Mouse (Mus musculus) hindbrain, embryonic 10.5 days (tissue): ENCODE data around the gene Ext2. TPM values are rescaled to one million over a fixed set of nuclear protein-coding genes. Genes with fewer than 3 reads are reported as not detected.

ENCODE experiments used
- DNase-seq: peaks from one replicate; pipeline ENCODE4 v3.0.0-alpha.2; 2017; ENCODE audit warnings: low spot score
- H3K27ac ChIP-seq: fragments of 300-500 bp; sonication (generic); 2 replicates; pipeline ENCODE4 v1.5.1; 2016; ENCODE audit warnings: mild to moderate bottlenecking, moderate library complexity
- H3K27me3 ChIP-seq: fragments of 300-500 bp; sonication (generic); 2 replicates; pipeline ENCODE4 v1.6.1; 2016; ENCODE audit warnings: mild to moderate bottlenecking; ENCODE audit not compliant: poor library complexity, insufficient read depth, severe bottlenecking
- H3K36me3 ChIP-seq: fragments of 300-500 bp; sonication (generic); 2 replicates; pipeline ENCODE4 v1.6.1; 2016; ENCODE audit warnings: mild to moderate bottlenecking, moderate library complexity
- H3K4me1 ChIP-seq: fragments of 300-500 bp; sonication (generic); replicated peaks from 2 replicates; pipeline ENCODE4 v1.6.1; 2016; ENCODE audit warnings: mild to moderate bottlenecking
- H3K4me3 ChIP-seq: fragments of 300-500 bp; sonication (generic); 2 replicates; pipeline ENCODE4 v1.5.1; 2016; ENCODE audit warnings: mild to moderate bottlenecking, moderate library complexity
- H3K9me3 ChIP-seq: fragments of 300-500 bp; sonication (generic); 2 replicates; pipeline ENCODE4 v1.6.1; 2016; ENCODE audit warnings: mild to moderate bottlenecking, moderate library complexity
- WGBS: fragments of 180-500 bp; shearing (Covaris S2); methylation state at CpG from one replicate; pipeline ENCODE4 v1.1.7; 2016; 5-methylcytosine and 5-hydroxymethylcytosine counted together
- polyA plus RNA-seq: library from polyadenylated mRNA; unstranded; fragments of >200 nt; fragmentation: Nextera tagmentation; extraction: Ambion mirVana; gene quantifications from 2 replicates; pipeline ENCODE4 v1.2.1, GENCODE M21; 2016

Gene Ext2
- polyA plus RNA-seq, 1 experiment from 2014 or later, result 77.1 TPM

DNA sequence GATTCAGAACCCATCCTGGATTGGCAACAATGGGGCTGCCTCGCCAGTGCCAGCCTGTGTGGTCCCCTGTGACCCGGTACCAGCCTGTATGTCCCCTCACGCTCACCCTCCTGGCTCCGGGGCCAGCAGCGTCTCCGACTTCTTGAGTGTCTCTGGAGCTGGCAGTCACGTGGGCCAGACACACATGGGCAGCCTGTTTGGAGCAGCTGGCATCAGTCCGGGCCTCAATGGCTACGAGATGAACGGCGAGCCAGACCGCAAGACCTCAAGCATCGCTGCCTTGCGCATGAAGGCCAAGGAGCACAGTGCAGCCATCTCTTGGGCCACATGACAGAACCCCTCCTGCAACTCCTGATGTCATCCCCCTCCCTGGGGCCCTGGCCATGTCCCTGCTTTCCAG is 145.1 kb downstream of the Ext2 start:
- H3K9me3 ChIP-seq, result no peaks in the 10 kb centered on the region
- H3K36me3 ChIP-seq, result no peaks in the 10 kb centered on the region
- H3K27ac ChIP-seq, result peak overlapping the region; percentile 13; the same call in 1 of the 2 replicates
- WGBS, result 91% methylated on average over 14 of the region's 14 CpGs
- H3K27me3 ChIP-seq, result no peaks in the 10 kb centered on the region
- no peak for DNase-seq
- H3K4me1 ChIP-seq, result peaks cover 62% of the 10 kb centered on the region
- no peak overlapping the region for H3K4me3 ChIP-seq

DNA sequence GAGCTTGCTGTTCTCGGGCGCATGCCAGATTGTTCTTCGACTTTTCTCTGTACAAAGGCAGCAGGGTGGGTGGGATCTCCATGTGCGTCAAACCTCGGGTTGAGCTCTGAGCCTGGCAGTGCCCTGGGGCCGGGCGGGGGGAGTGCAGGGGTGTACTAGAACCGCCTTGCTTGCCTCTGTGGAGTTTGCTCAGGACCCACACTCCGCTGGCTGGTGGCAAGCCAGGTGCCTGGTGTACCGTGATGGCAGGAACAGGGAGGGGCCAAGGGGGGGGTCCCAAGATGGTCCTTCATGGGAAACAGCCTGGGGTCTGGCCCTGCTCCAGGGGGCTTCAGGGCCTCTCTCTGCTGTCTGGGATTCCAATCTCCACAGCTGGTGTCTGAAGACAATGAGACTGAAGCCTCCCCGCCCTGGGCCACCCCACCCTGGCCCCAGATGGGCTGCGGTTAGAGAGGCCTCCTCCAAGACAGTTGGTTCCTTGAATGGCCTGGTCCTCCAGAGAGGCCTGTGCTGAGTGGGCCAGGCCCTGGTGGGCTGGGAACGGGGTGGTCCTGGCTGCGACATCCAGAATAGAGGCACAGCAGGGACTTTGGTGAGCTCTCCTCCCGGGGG is 150.7 kb downstream of the Ext2 start:
- peak overlapping the region; percentile 78 for H3K27ac ChIP-seq
- H3K4me1 ChIP-seq, result peaks cover 29% of the 10 kb centered on the region
- 62% methylated on average over 15 of the region's 15 CpGs for WGBS
- no peaks in the 10 kb centered on the region for H3K9me3 ChIP-seq
- DNase-seq, result no peak
- no peaks in the 10 kb centered on the region for H3K36me3 ChIP-seq
- H3K4me3 ChIP-seq, result no peak overlapping the region
- H3K27me3 ChIP-seq, result peaks cover 12% of the 10 kb centered on the region; the same call in 1 of the 2 replicates

DNA sequence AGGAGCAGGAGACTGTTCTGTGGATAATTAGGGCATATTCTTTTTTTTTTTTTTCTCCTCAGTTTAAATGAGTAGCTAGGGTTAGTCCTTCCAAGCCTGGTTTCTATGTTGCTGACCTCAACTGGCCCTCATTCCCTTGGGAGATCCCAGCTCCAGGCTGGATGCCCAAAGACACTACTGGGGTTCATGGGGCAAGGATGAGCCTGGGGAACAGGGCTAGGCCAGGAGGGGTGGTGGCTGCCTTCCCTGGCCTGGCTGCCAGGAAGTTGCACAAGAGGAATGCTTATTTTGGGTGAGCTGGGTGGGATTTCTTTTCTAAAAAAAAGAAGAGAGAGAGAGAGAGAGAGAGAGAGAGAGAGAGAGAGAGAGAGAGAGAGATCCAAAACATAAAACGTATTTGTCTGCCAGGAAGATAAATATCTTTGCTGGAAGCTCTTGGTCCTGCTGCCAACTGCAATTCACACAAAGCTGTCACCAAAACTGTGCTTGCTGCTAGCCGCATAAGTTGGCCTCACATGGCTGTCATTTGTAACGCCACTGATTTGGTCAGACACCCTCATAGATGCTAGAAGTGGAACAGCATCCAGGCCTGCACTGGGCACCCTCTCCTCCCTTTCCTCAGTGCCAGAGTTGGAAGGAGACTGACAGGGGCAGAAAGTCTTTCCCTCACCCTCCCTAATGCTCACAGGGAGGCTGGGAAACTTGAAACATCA is 156.1 kb downstream of the Ext2 start:
- Histone ChIP-seq H3K4me1 (peaks cover 26% of the 10 kb centered on the region), H3K27me3 (peaks cover 51% of the 10 kb centered on the region), H3K9me3 (no peaks in the 10 kb centered on the region; the same call in 1 of the 2 replicates), H3K4me3 (no peak overlapping the region), H3K27ac (no peak overlapping the region), H3K36me3 (no peaks in the 10 kb centered on the region)
- no peak for DNase-seq
- 67% methylated on average over 3 of the region's 3 CpGs for WGBS

DNA sequence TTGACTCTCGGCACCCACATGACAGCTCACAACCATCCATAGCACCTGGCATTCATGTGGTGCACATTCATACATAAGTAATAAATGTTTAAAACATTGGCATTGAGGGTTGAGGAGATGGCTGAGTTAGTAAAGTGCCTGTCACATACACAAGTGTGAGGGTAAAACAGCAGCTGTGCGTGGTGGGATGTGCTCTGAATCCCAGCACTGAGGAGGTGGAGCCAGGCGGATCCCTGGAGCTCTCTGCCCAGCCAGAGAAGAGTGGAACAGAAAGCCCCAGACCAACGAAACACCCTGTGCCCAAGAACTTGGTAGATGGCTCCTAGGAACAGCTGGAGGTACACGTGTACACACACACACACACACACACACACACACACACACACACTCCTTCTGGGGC is 156.9 kb downstream of the Ext2 start:
- WGBS, result 83% methylated on average over 5 of the region's 5 CpGs
- no peak for DNase-seq
- peaks cover 58% of the 10 kb centered on the region for H3K27me3 ChIP-seq

DNA sequence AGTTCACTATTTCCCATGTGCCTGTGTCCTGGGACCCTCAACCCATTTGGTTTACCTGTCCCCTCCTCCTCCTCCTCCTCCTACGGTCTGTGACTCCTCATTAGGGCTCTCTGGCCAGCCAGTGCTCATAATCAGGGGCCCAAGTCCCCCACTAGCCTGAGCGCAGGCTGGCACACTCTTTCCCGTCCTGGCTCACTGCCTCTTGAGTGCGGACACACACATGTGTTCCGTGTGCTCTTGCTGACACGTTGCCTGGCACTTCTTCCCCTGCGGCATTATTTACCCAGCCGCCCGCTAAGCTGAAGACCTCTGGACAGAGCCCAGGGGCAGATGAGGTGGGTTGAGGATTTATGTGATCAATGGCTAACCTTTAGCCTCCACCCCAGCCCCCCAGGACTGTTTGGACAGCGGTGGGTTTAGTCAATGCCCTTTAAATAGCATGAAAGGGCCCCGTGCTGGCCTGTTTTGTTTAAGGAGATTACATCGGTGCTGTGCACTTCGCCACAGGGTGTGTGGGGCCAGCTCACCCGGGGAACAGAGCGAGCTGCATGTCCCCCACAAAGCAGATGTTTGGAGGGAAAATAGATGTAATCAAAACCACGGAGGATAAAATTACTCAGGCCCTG is 160.0 kb downstream of the Ext2 start:
- WGBS, result 15% methylated on average over 16 of the region's 16 CpGs
- H3K27ac ChIP-seq, result peak overlapping the region; percentile 23; the same call in 1 of the 2 replicates
- peaks cover 23% of the 10 kb centered on the region for H3K4me1 ChIP-seq
- DNase-seq, result peak; percentile 29
- H3K36me3 ChIP-seq, result no peaks in the 10 kb centered on the region
- peaks cover 72% of the 10 kb centered on the region for H3K27me3 ChIP-seq
- H3K4me3 ChIP-seq, result no peak overlapping the region
- no peaks in the 10 kb centered on the region; the same call in 1 of the 2 replicates for H3K9me3 ChIP-seq

More for the DNA sequence above, 156.9 kb downstream of the Ext2 start:
- H3K4me1 ChIP-seq, result peaks cover 23% of the 10 kb centered on the region
- H3K4me3 ChIP-seq, result no peak overlapping the region
- no peak overlapping the region for H3K27ac ChIP-seq
- H3K36me3 ChIP-seq, result no peaks in the 10 kb centered on the region
- H3K9me3 ChIP-seq, result no peaks in the 10 kb centered on the region; the same call in 1 of the 2 replicates

DNA sequence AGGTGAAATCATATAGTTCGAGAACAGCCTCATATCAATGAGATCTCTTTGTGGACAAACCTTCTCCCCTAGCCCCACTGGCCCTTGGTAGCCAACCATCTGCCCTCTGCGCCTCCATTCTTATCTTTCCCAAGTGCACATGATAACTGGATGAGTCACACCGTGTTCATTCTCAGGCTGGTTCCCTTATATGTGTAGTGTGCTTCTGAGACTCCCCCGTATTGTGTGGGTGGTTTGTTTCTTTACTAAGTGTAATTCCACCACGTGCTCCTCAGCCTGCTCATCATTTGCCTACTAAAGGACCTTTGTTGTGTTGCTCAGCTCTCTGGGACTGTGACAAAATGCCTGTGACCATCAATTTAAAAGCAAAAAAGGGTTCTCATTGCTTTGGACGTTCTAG is 161.3 kb downstream of the Ext2 start:
- WGBS, result 82% methylated on average over 6 of the region's 6 CpGs
- Histone ChIP-seq H3K27me3 (peaks cover 80% of the 10 kb centered on the region), H3K4me1 (peaks cover 23% of the 10 kb centered on the region)

DNA sequence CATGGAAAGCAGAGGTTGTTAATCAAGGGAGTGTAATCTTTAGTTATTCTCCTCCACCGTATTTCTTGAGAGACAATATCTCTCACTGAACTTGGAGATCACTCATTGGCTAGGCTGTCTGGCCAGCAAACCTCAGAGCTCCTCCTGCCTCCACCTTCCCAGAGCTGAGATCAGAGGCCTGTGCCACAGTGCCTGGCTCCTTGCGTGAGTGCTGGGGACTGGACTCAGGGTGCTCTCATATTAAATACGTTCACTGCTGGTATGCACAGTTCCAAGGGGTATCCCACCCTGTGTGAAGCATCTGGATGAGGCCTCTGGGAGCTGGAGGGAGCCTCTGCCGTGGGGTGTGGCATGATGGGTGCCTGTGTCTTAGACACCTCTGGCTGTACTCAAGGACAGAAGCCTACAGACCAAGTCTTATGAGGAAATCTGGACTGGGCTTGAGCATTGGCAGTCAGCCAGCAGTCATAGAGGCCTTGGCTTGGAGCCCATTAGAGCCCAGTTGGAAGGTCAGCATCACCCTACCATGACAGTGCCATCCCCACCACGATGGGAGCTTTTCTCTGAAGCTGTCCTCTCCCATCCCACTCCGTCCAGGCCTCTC is 162.6 kb downstream of the Ext2 start:
- Histone ChIP-seq H3K27me3 (peaks cover 84% of the 10 kb centered on the region), H3K27ac (no peak overlapping the region), H3K9me3 (no peaks in the 10 kb centered on the region; the same call in 1 of the 2 replicates), H3K4me1 (peaks cover 24% of the 10 kb centered on the region), H3K36me3 (no peaks in the 10 kb centered on the region), H3K4me3 (no peak overlapping the region)
- WGBS, result 82% methylated on average over 6 of the region's 6 CpGs
- no peak for DNase-seq

More for the DNA sequence above, 161.3 kb downstream of the Ext2 start:
- Histone ChIP-seq H3K9me3 (no peaks in the 10 kb centered on the region; the same call in 1 of the 2 replicates), H3K27ac (no peak overlapping the region), H3K36me3 (no peaks in the 10 kb centered on the region), H3K4me3 (no peak overlapping the region)
- no peak for DNase-seq

DNA sequence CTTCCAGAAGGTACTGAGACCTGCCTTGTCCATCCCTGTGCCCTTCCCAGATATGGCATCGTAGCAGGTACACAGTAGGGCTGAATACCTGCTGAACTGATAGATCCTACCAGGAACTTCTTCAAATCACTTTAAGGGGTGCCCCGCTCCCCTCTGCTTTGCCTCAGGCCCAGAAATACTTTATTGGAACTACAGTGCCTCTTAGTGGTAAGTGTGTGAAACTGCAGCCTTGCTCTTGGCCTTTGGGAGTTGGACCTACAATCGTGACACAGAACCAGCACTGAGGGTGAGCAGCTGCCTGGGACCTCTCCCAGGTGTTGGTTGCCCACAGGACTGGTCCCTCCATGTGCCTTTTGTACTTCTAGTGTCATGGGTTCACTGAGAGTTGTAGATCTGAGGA is 163.4 kb downstream of the Ext2 start:
- Histone ChIP-seq H3K4me1 (peaks cover 23% of the 10 kb centered on the region), H3K27ac (no peak overlapping the region), H3K36me3 (no peaks in the 10 kb centered on the region), H3K4me3 (no peak overlapping the region), H3K9me3 (no peaks in the 10 kb centered on the region; the same call in 1 of the 2 replicates), H3K27me3 (peaks cover 82% of the 10 kb centered on the region)
- DNase-seq, result peak; percentile 33
- WGBS, result 37% methylated on average over 3 of the region's 3 CpGs

DNA sequence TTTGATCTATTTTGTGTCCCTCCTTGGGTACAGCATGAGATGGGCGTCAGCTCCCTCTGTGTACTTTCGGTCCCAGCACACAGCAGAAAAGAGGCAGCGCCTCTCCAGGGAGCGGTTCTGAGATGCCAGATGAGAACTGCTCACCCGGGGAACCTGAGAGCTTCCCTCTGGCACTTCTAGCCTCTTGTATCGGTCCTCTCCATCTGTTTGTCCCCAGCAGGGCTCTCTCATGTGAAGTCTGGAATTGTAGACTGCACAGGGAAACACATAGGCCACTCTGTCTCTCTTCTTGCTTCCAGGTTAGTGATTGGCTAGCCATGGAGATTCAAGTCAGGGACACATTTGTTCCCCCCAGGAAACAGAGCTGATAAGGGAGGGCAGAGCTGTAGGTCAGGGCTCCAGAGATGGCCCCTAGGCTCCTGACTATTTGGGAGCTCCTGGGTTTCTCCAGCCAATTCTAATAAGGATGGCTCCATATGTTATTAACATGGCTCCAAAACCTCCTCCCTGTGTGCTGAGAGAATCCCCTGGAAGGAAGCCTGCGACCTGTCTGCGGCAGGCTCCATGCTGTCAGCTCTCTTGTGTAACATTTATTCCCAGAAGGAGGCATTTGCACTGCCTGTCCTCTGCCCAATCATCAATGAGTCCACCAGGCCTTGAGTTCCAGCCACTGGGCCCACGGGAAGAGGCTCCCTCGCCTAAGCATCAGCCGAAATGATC is 167.9 kb downstream of the Ext2 start:
- 63% methylated on average over 11 of the region's 11 CpGs for WGBS
- no peaks in the 10 kb centered on the region for H3K9me3 ChIP-seq
- peaks cover 78% of the 10 kb centered on the region for H3K27me3 ChIP-seq
- H3K27ac ChIP-seq, result no peak overlapping the region
- no peak overlapping the region for H3K4me3 ChIP-seq
- DNase-seq, result no peak
- H3K36me3 ChIP-seq, result no peaks in the 10 kb centered on the region
- H3K4me1 ChIP-seq, result peaks cover 7% of the 10 kb centered on the region; the same call in 1 of the 2 replicates

DNA sequence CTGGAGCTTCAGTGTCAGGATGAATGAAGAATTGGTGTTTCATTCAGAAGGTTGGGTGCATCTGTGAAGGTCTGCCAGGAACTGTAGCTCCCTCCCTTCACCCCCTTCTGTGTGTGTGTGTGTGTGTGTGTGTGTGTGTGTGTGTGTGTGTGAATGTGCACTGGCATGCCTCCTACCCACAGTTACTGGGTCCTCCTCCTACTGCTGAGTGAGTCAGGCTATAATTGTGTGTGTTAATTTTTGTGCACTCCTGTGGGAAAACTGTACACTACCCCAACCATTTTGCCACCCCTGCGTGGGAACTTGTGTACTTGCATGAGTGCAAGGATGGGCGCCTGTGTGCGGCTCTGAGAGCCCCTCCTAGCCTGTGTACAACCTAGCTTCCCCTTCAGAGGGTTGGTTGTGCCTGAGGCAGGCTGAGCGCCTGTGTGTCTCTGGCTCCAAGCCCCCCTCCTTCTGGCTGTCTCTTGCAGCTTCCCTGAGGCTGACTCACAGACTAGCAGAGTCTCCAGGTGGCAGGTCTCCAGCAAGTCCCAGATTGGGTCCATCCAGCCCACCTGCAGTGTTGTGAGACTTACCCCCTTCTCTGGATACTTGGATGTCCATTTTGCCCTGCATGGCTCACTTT is 173.0 kb downstream of the Ext2 start:
- WGBS, result 25% methylated on average over 4 of the region's 4 CpGs
- Histone ChIP-seq H3K4me3 (no peak overlapping the region), H3K27ac (no peak overlapping the region), H3K4me1 (peaks cover 31% of the 10 kb centered on the region), H3K27me3 (peaks cover 94% of the 10 kb centered on the region), H3K9me3 (no peaks in the 10 kb centered on the region), H3K36me3 (no peaks in the 10 kb centered on the region)
- DNase-seq, result no peak

DNA sequence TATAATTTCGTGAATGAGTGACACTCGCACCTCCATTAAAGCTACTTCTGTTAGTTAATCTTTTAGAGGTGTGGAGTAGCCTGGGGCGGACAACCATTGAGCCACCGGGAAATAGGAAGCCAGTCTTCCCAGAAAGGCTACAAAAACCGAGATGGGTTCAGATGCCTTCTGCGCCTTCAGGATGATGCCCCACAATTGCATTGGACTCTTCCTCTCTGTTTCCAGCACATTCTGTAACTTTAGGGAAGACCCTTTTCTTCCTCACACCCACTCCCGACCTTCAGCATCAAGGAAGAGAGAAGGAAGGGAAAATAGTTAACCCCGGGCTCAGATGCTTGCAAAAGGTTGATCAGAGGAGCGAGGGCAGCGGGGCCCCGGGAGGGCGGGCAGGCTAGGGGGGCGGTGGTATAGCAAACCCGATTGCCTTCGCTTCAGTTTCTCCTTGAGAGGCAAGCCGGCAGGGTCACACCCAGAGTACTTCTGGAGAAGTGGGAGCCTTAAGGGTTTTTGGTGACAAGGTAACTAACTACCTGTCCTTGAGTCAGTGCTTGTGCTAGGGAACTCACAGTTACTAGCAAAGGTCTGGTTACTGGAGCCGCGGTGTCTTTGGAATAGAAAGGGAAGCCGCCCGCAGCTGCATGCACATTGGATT is 174.3 kb downstream of the Ext2 start:
- peak; percentile 44 for DNase-seq
- Histone ChIP-seq H3K9me3 (no peaks in the 10 kb centered on the region), H3K36me3 (no peaks in the 10 kb centered on the region), H3K4me3 (peak overlapping the region; percentile 39), H3K27me3 (peaks cover 100% of the 10 kb centered on the region), H3K27ac (peak overlapping the region; percentile 74), H3K4me1 (peaks cover 38% of the 10 kb centered on the region)
- WGBS, result 2% methylated on average over 20 of the region's 20 CpGs
